Mouse (Mus musculus) T-helper 17 cell (primary cell): Measurements from ENCODE around the gene Prdx2.

Source experiments
- in situ Hi-C, 2 experiments: fragments of 300-600 bp; cut with MboI, MseI; formaldehyde crosslinking; loops; 1 replicate in 1 of 2; 2 replicates in 1 of 2; pipeline ENCODE4 v1.15.1; 2025; ENCODE audit warnings: high pct_unique_total_duplicates in 2 of 2

Prdx2 gene

DNA sequence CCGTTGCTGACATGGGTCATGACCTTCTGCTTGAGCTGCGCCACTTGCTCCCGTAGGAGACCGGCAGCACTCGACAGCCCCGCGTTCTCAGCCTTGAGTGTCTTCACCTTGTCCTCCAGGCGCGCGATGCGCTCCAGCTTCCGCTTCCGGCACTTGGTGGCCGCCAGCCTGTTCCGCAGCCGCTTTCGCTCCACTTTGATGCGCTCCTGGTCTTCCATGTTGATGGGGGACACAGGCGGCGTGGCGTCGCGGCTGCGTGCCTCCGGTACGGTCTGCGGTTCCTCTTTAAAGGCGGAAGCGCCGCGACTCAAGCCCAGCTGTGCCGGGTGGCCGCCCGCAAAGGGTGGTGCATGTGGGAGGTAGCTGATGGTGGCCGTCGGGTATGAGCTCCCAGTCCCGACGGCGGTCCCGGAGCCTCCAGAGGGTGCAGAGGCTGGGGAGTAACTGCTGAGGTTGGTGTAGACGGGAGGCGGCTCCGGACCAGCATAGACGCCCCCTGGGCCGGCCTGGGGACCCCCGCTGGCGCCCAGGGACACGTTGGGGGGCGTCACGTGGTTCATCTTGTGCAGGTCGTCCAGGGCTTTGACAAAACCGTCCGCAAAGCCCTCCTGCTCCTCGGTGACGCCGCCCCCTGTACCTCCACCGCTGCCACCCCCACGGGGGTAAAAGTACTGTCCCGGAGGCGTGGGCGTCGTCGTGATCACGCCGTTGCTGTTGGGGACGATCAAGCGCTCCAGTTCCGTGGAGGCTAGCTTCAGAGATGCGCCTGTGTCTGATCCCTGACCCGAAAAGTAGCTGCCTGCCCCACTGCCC is 8.3 kb downstream of the Prdx2 start:
- in situ Hi-C loops: loop anchor here (5.0 to 10.0 kb wide), 4 partner anchors 50 to 1727 kb away; partner anchors contain the start of genes Asna1 (in 1 of the 2), Ier2 (in 1 of the 2) and Trir (in 1 of the 2)

DNA sequence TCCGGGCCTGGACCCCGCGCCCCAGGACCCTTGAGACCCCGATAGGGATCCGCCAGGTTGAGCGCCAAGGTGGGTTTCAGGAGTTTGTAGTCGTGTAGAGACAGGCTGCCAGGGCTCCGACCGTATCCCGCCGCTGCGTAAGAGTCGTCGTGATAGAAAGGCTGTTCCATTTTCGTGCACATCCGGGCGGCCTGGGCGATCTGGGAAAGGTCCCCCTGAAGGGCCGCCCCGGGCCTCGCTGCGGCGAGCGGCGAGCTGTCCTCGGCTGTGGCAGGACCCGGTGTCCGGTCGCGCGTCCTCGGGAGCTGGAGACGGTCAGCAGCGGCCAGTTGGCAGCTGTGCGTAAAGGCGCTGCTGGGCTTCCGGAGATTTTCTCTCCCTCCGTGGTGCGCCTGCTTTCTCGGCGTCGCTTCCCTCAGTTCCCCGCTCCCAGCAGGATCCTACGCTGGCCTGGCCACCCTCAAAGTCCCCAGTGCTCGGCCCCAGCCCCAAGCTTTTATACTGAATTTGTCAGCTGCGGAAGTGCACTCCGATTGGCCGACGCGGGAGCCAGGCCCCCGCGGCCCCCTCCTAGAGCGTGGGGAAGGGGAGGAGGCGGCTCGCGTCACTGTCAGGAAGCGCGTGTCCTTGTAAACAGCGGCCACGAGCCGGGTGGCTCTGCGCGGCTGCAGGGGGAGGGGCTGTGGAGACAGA is 9.0 kb downstream of the Prdx2 start, which contains the start of gene Junb:
TSS of gene Junb (minus strand) at position 471 of the 693 bp plus-strand sequence.
- in situ Hi-C loops: loop anchor here (5.0 to 10.0 kb wide), 4 partner anchors 49 to 1726 kb away; partner anchors contain the start of genes Asna1 (in 1 of the 2), Ier2 (in 1 of the 2) and Trir (in 1 of the 2)

DNA sequence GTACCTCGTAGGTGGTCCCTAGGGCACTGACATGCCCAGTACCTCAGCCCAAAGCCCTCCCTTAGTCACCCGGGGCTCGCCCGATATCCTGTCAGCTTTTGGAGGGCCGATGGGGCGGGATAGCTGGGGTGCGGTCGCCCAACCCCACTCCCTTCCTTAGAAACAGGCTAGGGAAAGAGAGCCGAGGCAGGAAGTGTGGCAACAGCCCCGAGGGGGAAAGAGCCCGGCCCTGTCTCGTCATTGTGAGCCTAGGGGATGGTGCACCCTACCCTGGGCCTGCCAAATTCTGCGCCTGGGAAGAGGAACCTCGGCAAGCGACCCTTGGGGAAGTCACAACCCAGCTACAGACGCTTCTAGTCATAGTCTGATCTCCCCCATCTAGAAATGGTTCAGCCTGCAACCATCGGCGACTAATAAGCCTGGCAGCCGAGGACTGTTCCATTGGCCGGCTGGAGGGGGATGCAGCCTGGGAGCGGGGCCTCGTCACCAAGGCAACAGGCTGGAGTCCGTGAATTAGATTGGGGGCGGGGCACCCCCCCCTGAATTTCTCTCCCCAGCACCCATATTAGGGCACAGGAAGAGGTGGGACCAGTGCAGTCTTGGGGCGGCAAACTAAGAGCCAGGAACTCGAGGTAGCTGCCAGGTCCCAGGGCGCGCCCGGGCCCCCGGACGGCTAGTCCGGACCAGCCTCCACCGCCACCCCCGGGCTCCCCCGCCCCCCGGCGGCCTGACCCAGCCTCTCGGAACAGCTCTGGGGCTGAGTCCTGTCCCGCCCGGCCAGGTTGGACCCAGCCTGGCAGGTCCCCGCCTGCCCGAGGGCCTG is 10.4 kb downstream of the Prdx2 start:
- in situ Hi-C loops: loop anchor here (5.0 to 10.0 kb wide), 4 partner anchors 47 to 1725 kb away; partner anchors contain the start of genes Asna1 (in 1 of the 2), Ier2 (in 1 of the 2) and Trir (in 1 of the 2)

DNA sequence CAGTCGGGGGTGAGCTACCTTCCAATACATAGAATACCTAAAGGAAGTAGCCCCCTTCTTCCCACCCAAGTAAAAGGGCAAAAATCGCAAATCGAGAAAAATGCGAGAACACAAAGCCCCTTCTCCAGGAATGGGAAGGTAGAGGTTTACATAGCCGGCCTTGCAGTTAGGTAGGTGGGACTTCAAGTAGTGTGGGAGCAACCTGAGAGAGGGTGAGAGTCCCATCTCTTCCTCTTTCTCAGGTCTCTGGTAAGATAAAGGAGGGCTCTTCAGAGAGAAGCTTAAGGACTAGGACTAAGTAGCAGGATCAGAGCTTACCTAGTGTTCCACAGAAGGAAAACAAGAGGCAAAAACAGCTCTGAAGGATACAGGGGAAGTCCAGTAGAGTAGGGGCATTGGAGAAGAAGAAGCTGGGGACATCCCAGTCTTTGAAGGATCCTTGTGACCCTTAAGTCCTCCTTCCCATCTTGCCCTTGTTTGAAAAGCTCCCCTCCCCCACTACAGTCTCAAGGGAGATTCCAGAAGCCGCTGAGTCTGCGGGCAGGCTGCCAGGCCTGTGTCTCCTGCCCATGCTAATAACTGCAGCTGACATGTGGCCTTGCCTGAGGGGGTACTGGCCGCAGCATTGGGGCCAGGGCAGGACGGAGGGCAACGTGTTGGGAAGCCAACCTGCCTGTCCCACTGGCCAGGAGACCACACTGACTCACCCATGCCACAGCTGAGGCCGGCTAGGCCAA is 11.4 kb downstream of the Prdx2 start:
- in situ Hi-C loops: no loop called here

DNA sequence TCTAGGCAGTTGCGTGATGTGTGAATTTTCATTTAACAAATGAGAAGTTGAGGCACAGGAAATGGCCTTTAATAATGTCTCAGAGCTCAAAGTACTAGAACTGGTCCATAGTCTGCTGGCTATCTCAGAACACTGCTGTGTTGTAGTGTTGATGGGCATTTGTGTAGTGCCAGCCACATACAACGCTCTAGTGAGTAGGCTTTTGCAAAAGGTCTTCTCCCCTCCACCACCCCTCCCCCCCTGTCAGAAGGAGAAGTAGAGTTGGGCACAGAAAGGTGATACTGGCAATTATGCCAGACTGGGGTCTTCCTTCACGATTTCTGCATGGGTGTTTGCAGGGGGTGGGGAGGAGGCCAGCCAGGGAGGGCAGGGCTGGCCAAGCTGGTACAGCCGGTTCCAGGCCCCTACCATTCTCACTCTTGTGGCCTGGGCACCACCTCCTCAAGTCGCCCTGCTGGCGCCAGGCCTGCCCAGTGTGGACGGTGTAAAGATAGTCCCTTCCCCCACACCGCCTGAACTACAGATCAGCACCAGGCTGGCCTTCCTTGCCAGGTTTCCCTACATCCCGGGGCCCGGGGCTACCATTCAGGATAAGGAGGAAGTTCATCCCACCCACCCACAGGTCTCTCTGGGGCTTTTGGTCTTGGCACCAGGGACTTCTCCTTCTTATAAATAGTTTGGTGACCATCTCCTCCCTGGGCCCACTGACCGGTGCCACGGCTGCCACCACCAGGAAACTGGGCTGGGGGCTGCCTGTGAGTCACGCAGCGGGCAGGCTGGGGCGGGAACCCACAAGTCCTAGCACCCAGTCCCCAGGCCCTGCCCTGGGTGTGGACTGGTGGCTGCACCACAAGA is 12.5 kb downstream of the Prdx2 start:
- in situ Hi-C loops: no loop called here

DNA sequence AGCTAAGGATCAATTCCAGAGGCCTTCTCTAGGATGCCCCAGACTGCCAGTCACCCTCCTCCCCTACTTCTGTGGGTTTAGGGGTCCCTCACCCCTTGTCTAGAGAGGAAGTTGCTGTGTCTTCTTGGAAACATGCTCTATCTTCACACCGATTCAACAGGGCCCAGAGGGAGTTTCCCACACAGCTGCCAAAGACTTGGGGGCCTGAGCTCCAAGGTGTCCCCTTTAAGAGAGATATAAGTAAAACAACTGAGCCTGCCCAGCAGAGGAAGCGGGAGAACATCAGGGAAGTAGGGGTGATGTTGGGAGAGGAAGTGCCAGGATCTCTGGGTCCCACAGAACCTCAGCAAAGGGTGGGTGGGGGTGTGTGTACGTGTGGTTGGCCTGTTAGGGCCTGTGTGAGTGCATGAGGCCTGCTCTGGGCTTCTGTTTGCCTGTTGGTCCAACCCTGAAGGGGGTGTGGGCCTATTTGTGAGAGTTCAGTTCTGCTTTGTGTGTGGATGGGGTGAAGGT is 13.2 kb downstream of the Prdx2 start:
- in situ Hi-C loops: no loop called here

DNA sequence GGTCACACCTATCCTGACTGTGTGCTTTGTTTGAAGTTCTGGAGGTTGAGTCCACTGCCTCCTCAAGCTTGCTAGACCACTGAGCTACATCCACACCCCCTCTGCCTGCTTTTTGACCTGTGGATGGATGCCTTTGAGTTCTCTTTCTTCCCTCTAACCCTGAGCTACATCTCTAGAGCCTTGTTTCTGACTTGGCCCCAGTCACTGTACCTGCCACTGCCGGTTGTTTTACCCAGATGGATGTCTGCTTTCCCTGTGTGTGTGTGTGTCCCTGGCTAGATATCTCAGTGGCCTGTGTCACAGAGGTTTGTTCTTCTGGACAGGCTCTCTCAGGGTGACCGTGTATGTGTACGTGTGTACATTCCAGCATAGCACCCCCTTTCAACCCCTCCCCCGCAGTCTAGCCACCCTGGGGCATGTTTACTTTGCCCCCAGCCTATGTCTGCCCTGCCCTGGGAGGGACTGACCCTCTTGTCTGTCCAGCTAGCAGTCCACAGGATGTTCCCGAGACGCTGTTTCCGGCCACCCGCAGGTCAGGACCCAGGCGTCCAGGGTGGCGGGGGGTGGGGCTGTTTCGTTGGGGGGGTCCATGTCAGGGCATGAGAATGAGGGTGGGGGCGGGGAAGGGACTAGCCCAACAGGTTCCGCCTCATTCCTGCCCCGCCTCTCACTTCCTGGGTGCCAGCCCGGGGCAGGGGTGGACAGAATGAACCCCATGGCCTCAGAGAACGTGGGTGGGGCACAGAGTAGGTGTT is 15.1 kb downstream of the Prdx2 start:
- in situ Hi-C loops: no loop called here

DNA sequence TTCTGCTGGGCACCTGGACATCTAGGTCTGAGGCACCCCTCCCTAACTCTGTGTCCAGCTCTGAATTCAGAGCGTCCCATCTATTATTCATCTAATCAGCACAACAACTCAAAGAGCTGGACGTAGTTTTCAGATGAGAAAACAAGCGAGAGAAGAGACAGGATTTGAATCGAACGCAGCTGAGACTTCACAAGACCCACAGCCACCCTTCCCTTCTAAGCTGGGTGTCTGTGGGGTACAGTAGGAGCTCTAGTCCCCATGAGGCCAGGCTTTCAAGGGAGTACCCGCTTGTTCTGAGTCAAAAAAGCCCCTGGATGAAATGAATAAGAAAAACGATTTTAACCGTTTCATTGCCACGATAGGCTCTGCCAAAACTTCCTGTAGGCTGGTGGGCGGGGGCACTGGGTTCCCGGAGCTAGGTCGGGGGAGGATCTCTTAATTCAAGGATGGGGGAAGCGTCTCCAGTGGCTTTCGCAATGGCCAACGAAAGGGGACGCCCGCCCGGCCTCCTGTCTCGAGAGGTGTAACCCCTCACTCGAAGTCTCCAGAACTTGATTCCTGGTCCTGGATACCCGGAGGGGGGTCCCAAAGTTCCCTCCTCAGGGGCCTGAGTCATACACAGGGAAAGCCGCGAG is 15.8 kb downstream of the Prdx2 start:
- in situ Hi-C loops: no loop called here

DNA sequence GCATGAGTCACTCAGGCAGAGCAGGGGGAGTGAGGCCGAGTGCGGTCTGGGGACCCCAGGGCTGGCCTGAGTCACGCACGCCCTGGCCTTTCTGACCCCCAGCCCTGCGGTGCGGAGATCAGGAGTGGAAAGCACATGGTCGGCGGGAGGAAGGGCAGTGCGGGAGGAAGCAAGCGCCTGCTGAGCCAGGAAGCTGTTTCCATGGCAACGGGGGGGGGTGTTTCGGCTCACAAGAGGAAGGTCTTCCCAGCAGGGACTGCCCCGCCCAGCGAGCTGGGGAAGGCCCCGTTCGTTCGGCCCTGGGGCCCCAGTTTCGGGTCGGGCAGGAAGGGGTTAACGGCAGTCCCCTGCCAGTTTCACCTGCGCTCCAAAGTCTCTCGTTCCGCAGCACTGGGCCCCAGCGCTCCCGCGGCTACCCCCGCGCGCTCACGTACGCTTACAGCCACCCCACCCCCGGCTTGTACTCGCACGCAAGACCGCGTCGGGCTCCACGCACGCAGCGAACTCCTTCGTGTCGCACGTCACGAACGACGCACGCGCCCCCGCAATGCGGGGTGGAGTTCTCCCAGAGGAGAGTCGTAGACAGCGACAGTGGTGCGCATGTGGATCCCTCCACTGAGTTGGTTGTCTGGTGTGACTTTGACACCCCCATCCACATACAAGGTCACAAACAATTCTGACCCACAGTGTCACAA is 16.4 kb downstream of the Prdx2 start:
- in situ Hi-C loops: no loop called here

DNA sequence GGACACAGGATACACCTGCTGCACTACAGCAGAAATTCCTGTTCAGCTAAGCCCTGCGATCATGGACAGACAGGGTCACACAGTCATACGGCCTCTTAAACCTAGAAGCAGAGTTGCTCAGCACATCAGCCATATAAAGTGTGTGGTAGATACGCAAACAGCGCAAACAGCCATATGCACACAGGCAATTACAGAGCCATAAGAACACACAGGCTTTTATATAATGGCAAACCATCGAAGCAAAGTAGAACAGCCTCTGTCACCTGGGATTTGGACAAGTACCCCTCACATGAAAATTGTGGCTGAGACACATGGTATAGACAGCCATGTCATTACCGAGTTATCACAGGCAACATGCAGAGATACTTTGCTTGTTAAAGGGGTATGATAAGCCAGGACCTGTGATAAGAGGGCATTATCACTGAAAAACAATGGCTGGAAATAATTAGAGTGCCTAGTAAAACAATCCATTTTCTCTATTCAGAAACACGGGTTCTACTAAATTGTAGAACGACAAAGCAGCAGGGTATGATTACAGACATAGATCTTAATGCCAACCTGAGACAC is 17.1 kb downstream of the Prdx2 start:
- in situ Hi-C loops: no loop called here

DNA sequence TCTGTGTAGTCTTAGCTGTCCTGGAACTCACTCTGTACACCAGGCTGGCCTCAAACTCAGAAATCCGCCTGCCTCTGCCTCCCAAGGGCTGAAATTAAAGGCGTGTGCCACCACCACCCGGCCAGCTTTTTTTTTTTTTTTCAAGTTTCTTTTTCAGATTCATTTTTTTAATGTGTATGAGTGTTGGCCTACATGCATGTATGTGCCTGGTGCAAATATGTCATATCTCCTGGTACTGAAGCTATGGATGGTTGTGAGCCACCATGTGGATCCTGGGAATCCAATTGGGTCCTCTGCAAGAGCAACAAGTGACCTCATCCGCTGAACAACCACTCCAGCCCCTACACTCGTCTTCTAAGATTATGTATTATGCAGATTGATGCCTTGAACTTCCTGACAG is 18.0 kb downstream of the Prdx2 start:
- in situ Hi-C loops: no loop called here

DNA sequence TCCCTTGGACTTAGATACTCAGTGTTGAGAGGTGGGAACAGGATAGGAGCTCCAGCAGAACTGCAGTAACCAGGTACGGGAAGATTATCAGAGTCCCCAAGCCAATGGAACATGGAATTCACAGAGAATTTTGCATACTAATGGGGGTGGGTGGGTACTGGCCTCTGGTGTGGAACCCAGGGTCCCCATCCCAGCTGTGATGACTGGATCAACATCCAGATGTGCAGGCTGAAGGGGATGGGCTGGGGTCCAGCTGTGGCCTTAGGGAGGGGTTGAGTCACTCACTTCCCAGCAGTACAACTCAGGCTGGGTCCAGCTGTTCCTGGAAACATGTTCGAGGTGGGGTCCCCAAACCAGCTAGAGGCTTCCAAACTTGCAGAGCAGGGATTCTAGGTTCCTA is 18.5 kb downstream of the Prdx2 start:
- in situ Hi-C loops: no loop called here

DNA sequence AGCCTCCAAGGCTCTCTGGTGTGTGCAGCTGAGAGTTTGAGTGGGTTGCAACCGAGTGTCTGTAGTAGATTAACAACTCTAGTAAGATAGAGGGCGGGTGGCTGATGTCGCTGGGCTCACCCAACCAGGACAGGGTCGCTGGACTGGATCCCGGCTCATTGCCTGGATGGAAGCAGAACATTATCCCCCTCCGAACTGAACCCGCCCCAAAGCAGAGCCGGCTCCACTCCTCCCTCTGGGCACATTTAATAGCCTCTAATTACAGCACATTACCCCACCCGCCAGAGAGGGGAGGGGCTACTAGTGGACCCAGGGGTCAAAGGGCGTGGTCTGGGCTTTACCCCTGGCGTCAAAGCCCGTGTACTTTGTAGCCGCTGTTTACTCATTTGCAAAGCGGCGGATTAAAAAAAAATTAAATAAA is 19.9 kb downstream of the Prdx2 start:
- in situ Hi-C loops: no loop called here

DNA sequence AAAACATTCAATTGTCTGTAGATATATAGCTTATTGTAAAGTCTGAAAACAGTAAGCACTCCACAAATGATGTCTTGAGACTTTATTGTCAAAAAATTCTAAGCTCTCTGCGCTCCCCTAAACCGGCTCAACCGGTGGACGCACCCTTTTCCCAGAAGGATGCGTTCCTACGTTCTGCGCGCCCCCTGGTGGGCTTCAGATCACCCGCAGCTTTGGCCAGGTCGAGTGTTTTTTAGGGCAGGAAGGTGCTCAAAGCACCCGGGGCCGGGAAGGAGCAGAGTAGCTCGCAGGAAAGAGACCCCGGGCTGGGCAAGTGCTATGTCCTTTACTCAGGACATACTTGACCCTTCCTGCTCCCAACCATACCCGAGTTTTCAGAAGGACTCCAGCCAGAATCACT is 20.4 kb downstream of the Prdx2 start:
- in situ Hi-C loops: loop anchor here in 1 of 2 experiments (5.0 kb wide), 1 partner anchor 33 kb away; no protein-coding TSS in a partner anchor

DNA sequence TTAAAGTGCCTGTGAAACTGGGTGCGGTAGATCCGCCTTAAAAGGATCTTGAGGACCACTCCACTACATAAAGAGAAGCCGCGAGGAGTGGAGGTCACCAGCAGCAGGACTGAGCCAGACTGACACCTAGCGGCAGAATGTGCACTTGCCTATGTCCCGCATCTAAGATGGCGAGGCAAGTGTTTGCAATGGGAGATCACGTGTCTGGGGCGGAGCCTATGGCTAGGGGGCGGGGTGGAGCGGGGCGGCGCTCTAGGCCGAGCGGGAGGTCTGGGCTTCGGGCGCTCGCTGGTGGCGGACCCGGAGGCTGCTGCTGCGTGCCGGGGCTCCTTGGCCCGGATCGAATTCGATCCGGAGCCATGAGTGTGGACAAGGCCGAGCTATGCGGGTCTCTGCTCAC is 21.0 kb downstream of the Prdx2 start, which contains the start of gene Hook2:
TSS of gene Hook2 (plus strand) at position 255 of the 400 bp plus-strand sequence.
- in situ Hi-C loops: loop anchor here in 1 of 2 experiments (5.0 kb wide), 1 partner anchor 33 kb away; no protein-coding TSS in a partner anchor

DNA sequence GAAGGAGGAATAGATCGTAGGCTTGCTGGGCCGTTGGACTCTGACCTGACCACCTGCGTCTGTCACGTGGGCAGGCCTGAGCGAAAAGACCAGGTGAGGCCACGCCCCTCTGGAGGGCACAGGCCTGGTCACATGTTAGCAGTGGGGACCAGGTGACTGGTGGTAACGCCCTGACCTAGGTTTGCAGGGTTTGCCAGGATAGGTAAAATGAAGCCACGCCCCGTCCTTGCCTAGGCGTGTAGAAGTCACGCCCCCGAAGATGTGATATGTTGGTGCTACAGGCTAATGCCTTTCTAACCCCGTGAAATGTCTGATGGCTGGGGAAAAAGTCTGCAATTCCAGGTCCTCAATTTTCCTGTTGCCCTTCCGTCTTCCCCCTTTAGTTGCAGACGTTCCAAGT is 21.4 kb downstream of the Prdx2 start:
- in situ Hi-C loops: loop anchor here in 1 of 2 experiments (5.0 kb wide), 1 partner anchor 34 kb away; no protein-coding TSS in a partner anchor

DNA sequence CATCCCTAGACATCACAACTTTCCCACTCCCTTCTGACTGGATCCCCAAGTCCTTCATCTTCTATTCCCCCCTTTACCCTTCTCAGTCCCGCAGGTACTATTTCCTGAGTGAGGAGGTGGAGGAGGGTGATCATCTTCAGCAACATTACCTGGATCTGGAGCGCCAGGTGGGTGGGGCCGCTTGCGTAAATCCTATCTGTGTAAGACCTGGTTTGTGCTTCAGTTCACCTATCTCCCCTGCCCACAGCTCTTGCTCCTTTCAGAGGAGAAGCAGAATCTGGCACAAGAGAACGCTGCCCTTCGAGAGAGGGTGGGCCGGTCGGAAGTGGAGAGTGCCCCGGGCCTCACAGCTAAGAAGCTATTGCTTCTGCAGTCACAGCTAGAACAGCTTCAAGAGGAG is 25.0 kb downstream of the Prdx2 start:
- in situ Hi-C loops: loop anchor here in 1 of 2 experiments (5.0 kb wide), 1 partner anchor 37 kb away; no protein-coding TSS in a partner anchor
